Mouse (Mus musculus) forebrain, embryonic 14.5 days (tissue): ENCODE results near the gene Fbxw8. TPM values are rescaled to one million over a fixed set of nuclear protein-coding genes. Genes with fewer than 3 reads are reported as not detected.

Experiments used
- ATAC-seq: fragments of 200-750 bp; cut with Nextera tagmentation; 2 replicates; pipeline ENCODE4 v1.8.0; 2017; ENCODE audit warnings: mild to moderate bottlenecking, moderate library complexity
- DNase-seq: peaks from one replicate; pipeline ENCODE4 v3.0.0-alpha.2; 2015; ENCODE audit warnings: low spot score
- H3K27ac ChIP-seq: fragments of 300-500 bp; sonication (generic); 2 replicates; pipeline ENCODE4 v1.5.1; 2014; ENCODE audit warnings: low read depth, mild to moderate bottlenecking, control low read depth, low read length, moderate library complexity
- H3K27me3 ChIP-seq: fragments of 300-500 bp; sonication (generic); replicated peaks from 2 replicates; pipeline ENCODE4 v1.6.1; 2014; ENCODE audit warnings: low read length, control low read depth, mixed read lengths; ENCODE audit not compliant: control insufficient read depth, insufficient read depth
- H3K36me3 ChIP-seq: fragments of 300-500 bp; sonication (generic); 2 replicates; pipeline ENCODE4 v1.6.1; 2014; ENCODE audit warnings: low read length, control low read depth; ENCODE audit not compliant: control insufficient read depth, insufficient read depth
- H3K4me1 ChIP-seq: fragments of 300-500 bp; sonication (generic); 2 replicates; pipeline ENCODE4 v1.6.1; 2014; ENCODE audit warnings: antibody characterized with exemption, low read length, control low read depth; ENCODE audit not compliant: control insufficient read depth, insufficient read depth
- H3K4me2 ChIP-seq: fragments of 300-500 bp; sonication (generic); 2 replicates; pipeline ENCODE4 v1.6.1; 2014; ENCODE audit warnings: mild to moderate bottlenecking, control low read depth, low read length
- H3K4me3 ChIP-seq: fragments of 300-500 bp; sonication (generic); 2 replicates; pipeline ENCODE4 v1.5.1; 2014; ENCODE audit warnings: low read depth, low read length, control low read depth
- H3K9ac ChIP-seq: fragments of 300-500 bp; sonication (generic); 2 replicates; pipeline ENCODE4 v1.6.1; 2014; ENCODE audit warnings: mild to moderate bottlenecking, low read length, control low read depth, moderate library complexity
- H3K9me3 ChIP-seq: fragments of 300-500 bp; sonication (generic); replicated peaks from 2 replicates; pipeline ENCODE4 v1.6.1; 2016; ENCODE audit warnings: low read length, control low read depth, mixed read lengths; ENCODE audit not compliant: control insufficient read depth
- WGBS: fragments of 180-500 bp; shearing (Covaris S2); extraction: QIAGEN DNeasy Blood & Tissue Kit; methylation state at CpG from one replicate; pipeline ENCODE4 v1.1.7; 2014; 5-methylcytosine and 5-hydroxymethylcytosine counted together
- polyA plus RNA-seq: library from polyadenylated mRNA; unstranded; fragments of >200 nt; fragmentation: Nextera tagmentation; extraction: Ambion mirVana; gene quantifications from 2 replicates; pipeline ENCODE4 v1.2.1, GENCODE M21; 2014

Gene Fbxw8
- polyA plus RNA-seq, 1 experiment from 2014 or later: 19.5 TPM

DNA sequence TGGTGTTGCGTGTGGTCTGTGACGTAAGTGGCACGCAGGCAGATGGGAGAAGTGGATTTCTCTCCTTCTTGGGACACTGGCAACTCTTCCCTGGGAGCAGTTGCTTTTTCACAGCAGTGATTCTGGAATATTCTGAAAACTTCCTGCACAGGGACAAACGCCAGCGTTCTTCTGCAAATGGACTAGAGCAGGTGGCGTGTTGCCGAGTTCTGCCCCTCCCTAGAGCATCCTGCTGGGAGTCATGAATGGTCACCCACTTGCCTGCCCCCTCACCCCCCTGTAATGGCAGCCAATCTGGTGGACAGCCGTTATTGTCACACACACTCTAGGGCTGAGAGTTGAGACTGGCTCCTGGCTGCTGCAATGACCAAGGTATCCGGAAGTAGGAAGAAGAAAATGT is 95.6 kb downstream of the Fbxw8 start:
- Histone ChIP-seq H3K27ac (no peak overlapping the region), H3K4me1 (peaks cover 21% of the 10 kb centered on the region), H3K4me2 (no peak overlapping the region), H3K27me3 (no peaks in the 10 kb centered on the region), H3K36me3 (no peaks in the 10 kb centered on the region), H3K4me3 (no peak overlapping the region), H3K9ac (no peak overlapping the region), H3K9me3 (no peaks in the 10 kb centered on the region)
- ATAC-seq (no peak), DNase-seq (no peak)
- 82% methylated on average over 9 of the region's 9 CpGs for WGBS

DNA sequence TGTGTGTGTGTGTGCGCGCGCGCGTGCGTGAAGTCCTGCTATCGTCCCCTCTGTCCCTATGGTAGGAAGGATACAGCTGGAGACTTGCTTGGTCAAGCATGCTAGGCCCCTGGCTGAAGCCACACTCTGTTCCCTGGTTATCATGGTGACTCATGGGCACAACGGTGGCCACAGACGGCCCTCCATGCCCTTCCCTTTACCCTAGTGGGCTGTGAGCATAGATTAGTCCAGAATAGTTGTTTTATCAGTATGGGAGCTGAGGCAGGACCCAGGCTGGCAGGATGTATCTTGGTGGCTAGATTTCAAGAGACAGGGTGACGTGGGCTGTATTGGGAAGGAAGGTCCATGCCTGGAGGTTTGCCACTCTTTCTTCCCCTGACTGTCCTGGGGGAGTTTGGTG is 96.4 kb downstream of the Fbxw8 start:
- DNase-seq (no peak), ATAC-seq (no peak)
- no peaks in the 10 kb centered on the region for H3K36me3 ChIP-seq
- H3K27me3 ChIP-seq: no peaks in the 10 kb centered on the region
- H3K4me1 ChIP-seq: peaks cover 14% of the 10 kb centered on the region
- 91% methylated on average over 10 of the region's 10 CpGs for WGBS
- H3K4me3 ChIP-seq: no peak overlapping the region
- no peak overlapping the region for H3K27ac ChIP-seq
- no peak overlapping the region for H3K9ac ChIP-seq
- no peak overlapping the region for H3K4me2 ChIP-seq
- H3K9me3 ChIP-seq: no peaks in the 10 kb centered on the region

DNA sequence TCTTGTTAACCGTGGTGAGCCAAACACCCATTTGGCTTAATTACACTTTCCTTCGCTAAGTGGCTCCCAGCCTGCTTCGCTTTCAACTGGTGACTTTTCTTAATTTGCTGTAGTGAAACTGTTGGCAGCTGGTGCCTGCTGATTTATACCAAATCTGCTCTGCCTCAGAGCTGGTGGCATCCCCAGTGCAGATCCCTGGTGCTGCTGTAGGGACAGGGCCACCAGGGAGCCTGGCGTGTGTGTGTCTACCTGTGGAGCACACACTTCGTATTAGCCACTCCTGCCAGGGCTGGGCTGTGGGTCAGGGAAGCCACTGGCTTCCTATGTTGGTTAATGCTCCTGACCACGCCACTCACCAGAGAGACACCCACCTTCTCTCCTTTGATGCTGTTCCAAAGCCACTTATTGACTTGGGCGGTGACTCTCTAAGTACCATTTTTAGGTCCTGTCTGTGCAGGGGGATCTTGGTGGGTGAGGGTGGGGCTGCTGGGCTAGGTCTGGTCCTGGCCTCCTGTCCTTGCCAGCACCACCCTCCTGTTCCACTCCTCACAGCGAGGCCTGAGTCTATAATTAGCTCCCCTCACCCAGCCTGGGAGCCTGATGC is 97.7 kb downstream of the Fbxw8 start:
- Histone ChIP-seq H3K4me1 (peaks cover 12% of the 10 kb centered on the region), H3K36me3 (no peaks in the 10 kb centered on the region), H3K9me3 (no peaks in the 10 kb centered on the region), H3K9ac (no peak overlapping the region), H3K4me2 (no peak overlapping the region), H3K27me3 (no peaks in the 10 kb centered on the region), H3K27ac (0 out of 2 replicates have a peak overlapping the region, but pooled peaks have one; percentile 44), H3K4me3 (no peak overlapping the region)
- peak; percentile 84 for DNase-seq
- peak; percentile 63 for ATAC-seq
- WGBS: 32% methylated on average over 8 of the region's 8 CpGs

DNA sequence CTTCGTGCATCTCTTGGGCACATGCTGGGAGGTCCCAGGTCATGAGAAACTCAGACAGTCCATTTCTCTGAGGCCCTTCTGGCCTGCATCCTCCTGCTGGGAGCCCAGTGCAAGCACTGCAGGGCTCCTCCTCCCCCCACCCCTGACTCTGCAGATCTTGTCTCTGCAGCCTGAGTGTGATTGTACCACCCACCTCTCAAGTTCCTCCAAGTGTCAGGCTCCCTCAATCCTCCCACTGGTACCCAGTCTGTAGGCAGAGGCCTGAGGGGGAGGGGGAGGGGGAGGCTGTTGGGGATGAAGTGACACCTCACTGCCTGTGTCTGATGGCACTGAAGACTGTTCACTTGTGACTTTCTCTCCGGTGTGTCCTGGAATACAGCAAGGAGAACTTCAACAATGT is 102.1 kb downstream of the Fbxw8 start:
- WGBS: 86% methylated on average over 2 of the region's 2 CpGs
- DNase-seq: no peak
- Histone ChIP-seq H3K4me2 (no peak overlapping the region), H3K4me3 (no peak overlapping the region), H3K36me3 (no peaks in the 10 kb centered on the region), H3K9me3 (no peaks in the 10 kb centered on the region), H3K9ac (no peak overlapping the region), H3K27ac (no peak overlapping the region), H3K4me1 (peaks cover 12% of the 10 kb centered on the region), H3K27me3 (no peaks in the 10 kb centered on the region)
- ATAC-seq: no peak

DNA sequence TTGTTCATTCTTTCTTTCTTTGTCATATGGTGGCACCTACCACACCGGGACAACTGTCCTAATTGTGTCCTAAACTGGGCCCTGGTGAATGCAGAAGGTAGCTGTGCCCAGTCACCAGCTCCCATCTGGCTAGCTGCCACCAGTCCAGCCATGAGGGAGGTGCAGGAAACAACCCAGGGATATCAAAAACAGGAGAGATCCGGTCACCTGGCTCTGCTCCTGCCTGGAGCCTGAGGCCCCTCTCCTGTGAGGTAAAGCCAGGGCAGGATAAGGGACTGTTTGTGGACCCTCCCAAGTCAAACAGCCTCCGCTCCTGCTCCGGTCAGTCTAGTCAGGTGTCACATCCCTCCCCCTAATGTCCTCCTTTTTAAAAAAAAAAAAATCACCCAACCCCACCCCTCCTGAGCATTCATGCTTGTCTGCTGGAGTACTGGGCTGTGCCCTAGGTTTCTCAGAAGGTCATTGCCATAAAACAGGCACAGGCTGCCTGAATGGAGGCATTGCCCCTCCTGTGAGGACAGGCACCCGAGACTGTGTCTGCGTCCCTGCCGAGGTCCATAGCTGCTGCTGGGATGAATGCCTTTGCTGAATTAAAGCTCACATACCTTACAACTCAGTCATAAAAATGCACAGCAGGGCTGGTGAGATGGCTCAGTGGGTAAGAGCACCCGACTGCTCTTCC is 103.1 kb downstream of the Fbxw8 start:
- no peaks in the 10 kb centered on the region for H3K36me3 ChIP-seq
- ATAC-seq: no peak
- H3K27ac ChIP-seq: no peak overlapping the region
- 85% methylated on average over 8 of the region's 8 CpGs for WGBS
- DNase-seq: no peak
- H3K4me1 ChIP-seq: peaks cover 2% of the 10 kb centered on the region; the same call in 1 of the 2 replicates
- H3K27me3 ChIP-seq: no peaks in the 10 kb centered on the region
- no peak overlapping the region for H3K4me3 ChIP-seq
- H3K4me2 ChIP-seq: no peak overlapping the region
- no peak overlapping the region for H3K9ac ChIP-seq
- no peaks in the 10 kb centered on the region for H3K9me3 ChIP-seq

DNA sequence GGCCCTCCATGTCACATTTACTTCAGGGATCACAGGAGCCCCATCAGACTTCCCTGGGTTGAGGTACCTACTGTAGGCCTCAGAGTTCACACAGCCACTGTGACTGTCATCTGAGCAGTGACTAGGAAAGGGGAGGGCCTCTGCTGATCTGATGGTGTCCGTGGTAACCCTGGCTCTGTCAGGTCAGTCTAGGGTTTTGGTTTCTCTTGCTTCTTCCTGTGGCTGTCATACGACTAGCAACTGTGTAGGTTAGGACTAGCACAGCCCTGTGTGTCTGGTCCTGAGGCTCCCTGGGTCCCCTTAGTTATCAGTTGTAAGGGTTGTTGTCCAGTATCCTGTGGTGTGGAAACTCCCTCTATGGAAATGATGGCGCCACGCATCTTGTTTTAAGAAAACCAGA is 104.5 kb downstream of the Fbxw8 start:
- DNase-seq: no peak
- WGBS: 84% methylated on average over 4 of the region's 4 CpGs
- Histone ChIP-seq H3K9ac (no peak overlapping the region), H3K27ac (no peak overlapping the region), H3K4me2 (no peak overlapping the region), H3K27me3 (no peaks in the 10 kb centered on the region), H3K4me1 (no peaks in the 10 kb centered on the region), H3K36me3 (no peaks in the 10 kb centered on the region), H3K9me3 (no peaks in the 10 kb centered on the region), H3K4me3 (no peak overlapping the region)
- no peak for ATAC-seq

DNA sequence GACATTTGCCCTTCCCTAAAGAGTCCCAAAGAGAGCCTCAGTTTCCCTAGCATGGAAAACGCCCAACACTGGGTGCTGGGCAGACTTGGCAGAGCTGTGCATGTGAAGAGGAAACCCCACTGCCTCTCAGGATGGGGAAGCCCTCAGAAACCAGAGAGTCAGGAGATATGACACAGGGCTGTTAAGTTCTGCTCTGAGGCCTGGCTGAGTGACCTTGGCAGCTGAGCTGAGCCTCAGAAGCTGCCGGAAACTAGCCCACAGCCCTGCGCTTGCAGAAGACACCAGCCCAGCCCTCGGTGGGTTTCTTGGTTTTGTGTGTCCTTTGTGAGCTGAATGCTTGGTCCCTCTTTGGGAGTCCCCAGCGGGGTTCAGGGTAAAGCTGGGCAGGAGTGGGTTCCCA is 106.3 kb downstream of the Fbxw8 start:
- ATAC-seq (no peak), DNase-seq (no peak)
- Histone ChIP-seq H3K4me1 (no peaks in the 10 kb centered on the region), H3K36me3 (no peaks in the 10 kb centered on the region), H3K27ac (no peak overlapping the region), H3K9ac (no peak overlapping the region), H3K27me3 (no peaks in the 10 kb centered on the region), H3K4me3 (no peak overlapping the region), H3K4me2 (no peak overlapping the region), H3K9me3 (no peaks in the 10 kb centered on the region)
- 86% methylated on average over 5 of the region's 5 CpGs for WGBS

DNA sequence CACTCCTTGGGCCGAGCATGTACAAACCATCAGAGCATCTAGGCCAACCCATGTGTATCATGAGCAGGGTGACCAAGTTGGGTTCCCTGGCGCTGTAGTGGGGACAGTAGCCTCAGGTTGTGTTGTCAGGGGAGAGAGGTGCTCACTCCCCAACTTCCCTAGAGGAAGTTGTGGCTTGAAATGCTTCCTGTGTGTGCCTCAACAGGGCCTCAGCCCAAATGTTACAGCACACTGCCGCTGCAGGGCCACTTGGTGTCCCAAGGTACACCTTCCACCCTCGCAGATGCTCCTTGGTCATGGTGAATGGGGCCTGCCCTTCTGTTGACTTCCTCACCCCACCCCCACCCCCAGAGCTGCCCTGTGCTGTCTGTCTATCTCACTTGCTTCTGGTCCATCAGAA is 106.9 kb downstream of the Fbxw8 start:
- Histone ChIP-seq H3K4me2 (no peak overlapping the region), H3K36me3 (no peaks in the 10 kb centered on the region), H3K4me3 (no peak overlapping the region), H3K9me3 (no peaks in the 10 kb centered on the region), H3K27me3 (no peaks in the 10 kb centered on the region), H3K4me1 (no peaks in the 10 kb centered on the region), H3K27ac (no peak overlapping the region), H3K9ac (no peak overlapping the region)
- ATAC-seq: no peak
- DNase-seq: no peak
- WGBS: 93% methylated on average over 4 of the region's 4 CpGs

DNA sequence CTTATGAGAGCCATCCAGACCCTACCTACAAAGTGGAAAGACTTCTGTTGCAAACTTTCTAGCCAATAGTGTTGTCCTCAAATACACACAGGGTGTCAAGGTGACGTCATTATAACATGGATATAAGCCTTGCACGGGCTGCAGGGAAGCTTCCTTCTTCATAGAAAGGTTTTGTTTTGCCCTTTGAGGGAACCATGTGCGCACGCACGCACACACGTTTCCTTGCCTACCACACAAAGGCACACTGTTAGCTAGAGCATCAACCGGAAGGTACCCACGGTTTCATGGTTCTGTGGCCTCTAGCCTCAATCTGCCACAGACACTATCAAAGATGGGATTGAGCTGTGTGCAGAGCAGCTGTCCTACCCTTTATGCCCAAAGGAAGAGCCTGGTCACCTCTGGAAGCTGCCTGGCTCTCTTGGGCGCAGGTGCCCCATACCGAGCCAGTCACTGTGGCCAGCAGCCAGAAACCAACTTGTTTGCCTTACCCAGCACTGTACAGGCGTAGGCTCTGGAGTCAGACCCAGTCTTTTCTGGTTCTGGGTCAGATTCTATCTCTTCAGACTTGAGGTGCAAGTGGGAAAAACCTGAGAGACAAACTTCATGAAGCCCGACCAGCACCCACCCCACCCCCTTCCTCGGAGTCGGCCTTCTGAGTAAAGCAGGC is 108.0 kb downstream of the Fbxw8 start:
- ATAC-seq (no peak), DNase-seq (no peak)
- Histone ChIP-seq H3K4me2 (no peak overlapping the region), H3K27me3 (no peaks in the 10 kb centered on the region), H3K36me3 (no peaks in the 10 kb centered on the region), H3K4me1 (no peaks in the 10 kb centered on the region), H3K4me3 (no peak overlapping the region), H3K9me3 (no peaks in the 10 kb centered on the region), H3K9ac (no peak overlapping the region), H3K27ac (no peak overlapping the region)
- WGBS: 90% methylated on average over 14 of the region's 14 CpGs
